Mouse (Mus musculus) heart, postnatal 0 days (tissue): ENCODE data around the gene Sbno2. TPM values are rescaled to one million over a fixed set of nuclear protein-coding genes. Genes with fewer than 3 reads are reported as not detected.

Experiments used
- ATAC-seq: fragments of 200-750 bp; cut with Nextera tagmentation; 2 replicates; pipeline ENCODE4 v1.8.0; 2017; ENCODE audit warnings: low read depth, moderate number of reproducible peaks, moderate library complexity; ENCODE audit not compliant: insufficient read depth
- DNase-seq: peaks from one replicate; pipeline ENCODE4 v3.0.0-alpha.2; 2016; ENCODE audit warnings: low spot score
- H3K27ac ChIP-seq: fragments of 300-500 bp; sonication (generic); 2 replicates; pipeline ENCODE4 v1.5.1; 2014; ENCODE audit warnings: low read depth, mild to moderate bottlenecking
- H3K27me3 ChIP-seq: fragments of 300-500 bp; sonication (generic); 2 replicates; pipeline ENCODE4 v1.6.1; 2014; ENCODE audit warnings: low read length, mixed read lengths; ENCODE audit not compliant: control insufficient read depth, insufficient read depth
- H3K36me3 ChIP-seq: fragments of 300-500 bp; sonication (generic); replicated peaks from 2 replicates; pipeline ENCODE4 v1.6.1; 2014; ENCODE audit warnings: low read length, mixed read lengths; ENCODE audit not compliant: control insufficient read depth, insufficient read depth
- H3K4me1 ChIP-seq: fragments of 300-500 bp; sonication (generic); 2 replicates; pipeline ENCODE4 v1.6.1; 2014; ENCODE audit warnings: antibody characterized with exemption; ENCODE audit not compliant: control insufficient read depth, insufficient read depth
- H3K4me2 ChIP-seq: fragments of 300-500 bp; sonication (generic); 2 replicates; pipeline ENCODE4 v1.6.1; 2014; ENCODE audit warnings: low read depth, mild to moderate bottlenecking, low read length, moderate library complexity
- H3K4me3 ChIP-seq: fragments of 300-500 bp; sonication (generic); 2 replicates; pipeline ENCODE4 v1.5.1; 2014; ENCODE audit warnings: low read depth, low read length
- H3K9ac ChIP-seq: fragments of 300-500 bp; sonication (generic); replicated peaks from 2 replicates; pipeline ENCODE4 v1.6.1; 2014; ENCODE audit warnings: low read depth, low read length, mixed read lengths
- H3K9me3 ChIP-seq: fragments of 300-500 bp; sonication (generic); replicated peaks from 2 replicates; pipeline ENCODE4 v1.6.1; 2016; ENCODE audit warnings: low read length; ENCODE audit not compliant: control insufficient read depth
- CTCF ChIP-seq: IDR thresholded peaks from 2 replicates; pipeline ENCODE4 v1.5.1; 2016; ENCODE audit warnings: antibody characterized with exemption, control low read depth, low read depth
- EP300 ChIP-seq: IDR thresholded peaks from 2 replicates; pipeline ENCODE4 v1.6.1; 2016; ENCODE audit warnings: antibody characterized with exemption, low read depth
- WGBS: fragments of 180-500 bp; shearing (Covaris S2); extraction: QIAGEN DNeasy Blood & Tissue Kit; methylation state at CpG from one replicate; pipeline ENCODE4 v1.1.7; 2014; 5-methylcytosine and 5-hydroxymethylcytosine counted together
- polyA plus RNA-seq: library from polyadenylated mRNA; unstranded; fragments of >200 nt; fragmentation: Nextera tagmentation; extraction: Ambion mirVana; gene quantifications from 2 replicates; pipeline ENCODE4 v1.2.1, GENCODE M21; 2015
- total RNA-seq: library from RNA; depleted of rRNA; stranded (reverse); fragments of >200 nt; gene quantifications from 2 replicates; pipeline ENCODE4 v1.2.3, GENCODE M21; 2014; ENCODE audit warnings: low replicate concordance

The Sbno2 gene
- total and polyA plus RNA-seq, 2 experiments from 2014 or later = 6.3 to 21.1 TPM

DNA sequence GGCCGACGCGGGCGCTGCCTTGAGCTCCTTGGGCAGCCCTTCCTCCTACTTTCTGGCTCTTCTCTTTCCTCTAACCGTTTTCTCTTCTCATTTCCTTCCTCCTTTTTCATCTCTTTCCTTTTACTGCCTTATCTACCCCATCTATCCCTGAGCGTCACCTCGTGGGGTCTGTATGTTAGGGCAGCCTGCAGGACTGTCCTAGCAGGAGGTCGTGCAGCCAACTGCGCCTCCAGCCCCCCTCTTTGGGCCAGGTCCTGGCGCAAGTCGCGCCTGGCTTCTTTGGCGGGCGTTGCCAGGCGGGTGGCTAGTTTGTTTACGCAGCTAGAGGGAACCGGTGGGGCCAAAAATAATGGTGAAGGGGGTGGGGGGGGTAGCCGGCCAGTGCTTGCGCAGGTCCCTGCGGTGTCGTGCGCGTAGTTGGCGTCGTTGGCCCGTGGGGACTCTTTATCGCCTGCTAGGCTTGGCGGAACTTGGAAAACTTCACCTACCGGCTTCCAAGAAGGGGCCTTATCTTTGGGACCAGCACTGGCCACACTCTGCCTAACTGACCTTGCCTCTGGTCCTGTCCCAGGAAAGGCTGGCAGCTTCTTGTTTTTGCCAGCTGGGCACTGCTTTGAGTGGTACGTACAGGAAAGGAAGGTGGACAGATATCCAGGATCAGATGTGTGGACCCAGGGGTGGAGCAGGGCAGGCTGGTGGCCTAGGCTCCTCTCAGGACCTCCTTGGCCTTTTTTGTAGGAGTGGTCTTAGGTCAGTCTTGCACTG, 11.7 kb upstream of the Sbno2 start:
- under 1% methylated on average over 30 of the region's 30 CpGs for WGBS
- peak overlapping the region; percentile 93 for H3K4me2 ChIP-seq
- H3K27ac ChIP-seq = peak overlapping the region; percentile 71
- H3K9ac ChIP-seq = peak overlapping the region; percentile 92
- no peak for TF ChIP-seq CTCF
- no peak for TF ChIP-seq EP300
- H3K4me1 ChIP-seq = peaks cover 31% of the 10 kb centered on the region
- no peaks in the 10 kb centered on the region for H3K9me3 ChIP-seq
- H3K27me3 ChIP-seq = no peaks in the 10 kb centered on the region
- DNase-seq = peak; percentile 53
- peaks cover 9% of the 10 kb centered on the region; the same call in 1 of the 2 replicates for H3K36me3 ChIP-seq
- H3K4me3 ChIP-seq = peak overlapping the region; percentile 97
- no peak for ATAC-seq

DNA sequence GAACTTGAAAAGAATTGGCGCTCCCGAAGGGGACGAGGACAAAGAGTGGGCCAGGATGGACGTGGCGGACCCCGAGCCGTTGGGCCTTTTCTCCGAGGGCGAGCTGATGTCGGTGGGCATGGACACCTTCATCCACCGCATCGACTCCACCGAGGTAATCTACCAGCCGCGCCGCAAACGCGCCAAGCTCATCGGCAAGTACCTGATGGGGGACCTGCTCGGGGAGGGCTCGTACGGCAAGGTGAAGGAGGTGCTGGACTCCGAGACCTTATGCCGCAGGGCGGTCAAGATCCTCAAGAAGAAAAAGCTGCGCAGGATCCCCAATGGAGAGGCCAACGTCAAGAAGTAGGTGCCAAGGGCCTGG, 11.2 kb upstream of the Sbno2 start:
- no peak for DNase-seq
- Histone ChIP-seq H3K9ac (peak overlapping the region; percentile 92), H3K4me3 (peak overlapping the region; percentile 97), H3K4me2 (peak overlapping the region; percentile 93), H3K4me1 (peaks cover 31% of the 10 kb centered on the region), H3K36me3 (peaks cover 6% of the 10 kb centered on the region; the same call in 1 of the 2 replicates), H3K27ac (peak overlapping the region; percentile 71), H3K27me3 (no peaks in the 10 kb centered on the region), H3K9me3 (no peaks in the 10 kb centered on the region)
- TF ChIP-seq EP300 = no peak
- no peak for ATAC-seq
- WGBS = under 1% methylated on average over 27 of the region's 27 CpGs

- H3K4me3 ChIP-seq = peak overlapping the region; percentile 97
- peaks cover 31% of the 10 kb centered on the region for H3K4me1 ChIP-seq
- DNase-seq = no peak
- TF ChIP-seq CTCF (no peak), EP300 (no peak; the same call in 1 of the 2 replicates)
- H3K9ac ChIP-seq = peak overlapping the region; percentile 92
- WGBS = under 1% methylated on average over 51 of the region's 63 CpGs
- peaks cover 3% of the 10 kb centered on the region; the same call in 1 of the 2 replicates for H3K36me3 ChIP-seq
- H3K9me3 ChIP-seq = no peaks in the 10 kb centered on the region
- H3K4me2 ChIP-seq = peak overlapping the region; percentile 93
- H3K27me3 ChIP-seq = no peaks in the 10 kb centered on the region
- ATAC-seq = no peak
- peak overlapping the region; percentile 90 for H3K27ac ChIP-seq
Observed at GRCm38 (mm10) chr10:80115944-80116335, 10.6 kb upstream of the Sbno2 start.

GRCm38 (mm10) chr10:80115290-80115943, 10.0 kb upstream of the Sbno2 start, which contains the start of gene Stk11:
Stk11 (plus strand) TSS chr10:80115803.
- WGBS = under 1% methylated on average over 67 of the region's 70 CpGs
- peak within 1 kb of the TSS; percentile 95 for H3K27ac ChIP-seq
- peak within 1 kb of the TSS; percentile 97 for H3K4me3 ChIP-seq
- H3K36me3 ChIP-seq = no peaks in the 10 kb centered on the region; the same call in 1 of the 2 replicates
- peak within 1 kb of the TSS; percentile 92 for H3K9ac ChIP-seq
- DNase-seq (peak; percentile 100), ATAC-seq (peak; percentile 96)
- peaks cover 31% of the 10 kb centered on the region for H3K4me1 ChIP-seq
- no peaks in the 10 kb centered on the region for H3K9me3 ChIP-seq
- peak within 1 kb of the TSS; percentile 93 for H3K4me2 ChIP-seq
- TF ChIP-seq CTCF (peak; percentile 23; the same call in 1 of the 2 replicates), EP300 (peak; percentile 72; the same call in 1 of the 2 replicates)
- no peaks in the 10 kb centered on the region for H3K27me3 ChIP-seq

GRCm38 (mm10) chr10:80114341-80115284, 9.2 kb upstream of the Sbno2 start:
- WGBS = 2% methylated on average over 27 of the region's 27 CpGs
- ATAC-seq (peak; percentile 52), DNase-seq (peak; percentile 92)
- peak; percentile 99 for TF ChIP-seq CTCF
- no peak for TF ChIP-seq EP300
- H3K27me3 ChIP-seq = no peaks in the 10 kb centered on the region
- no peaks in the 10 kb centered on the region for H3K36me3 ChIP-seq
- peak overlapping the region; percentile 64 for H3K9ac ChIP-seq
- H3K9me3 ChIP-seq = no peaks in the 10 kb centered on the region
- peak overlapping the region; percentile 61 for H3K4me2 ChIP-seq
- peaks cover 23% of the 10 kb centered on the region for H3K4me1 ChIP-seq
- peak overlapping the region; percentile 49 for H3K4me3 ChIP-seq
- H3K27ac ChIP-seq = peak overlapping the region; percentile 95
